29 mouse cellular contexts compared by ENCODE assay signal in the genomic region with DNA sequence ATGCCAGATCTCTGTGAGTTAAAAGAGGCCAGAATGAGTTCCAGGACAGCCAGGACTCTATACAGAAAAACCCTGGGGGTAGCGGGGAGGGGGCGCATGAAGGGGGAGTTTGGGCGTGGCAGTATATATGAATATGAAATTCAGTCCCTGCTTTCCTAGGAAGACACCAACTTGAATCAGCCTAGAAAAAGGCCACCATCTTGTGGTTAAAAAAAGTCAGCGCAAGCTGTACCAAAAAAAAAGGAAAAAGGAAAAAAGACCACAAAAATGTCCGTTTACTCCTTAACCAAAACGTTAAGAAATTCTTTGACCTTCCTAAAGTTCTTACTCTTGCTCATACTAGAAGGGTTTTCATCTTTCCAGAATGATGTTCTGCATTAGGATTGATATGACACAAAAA. TPM values are rescaled to one million over a fixed set of nuclear protein-coding genes. Genes with fewer than 3 reads are reported as not detected.
DNase-seq lines count a peak whose midpoint lies in the region; ATAC-seq and TF ChIP-seq lines count a peak whose summit lies in the region.
"Had no signal": no experiment of that assay in that cellular context is flagged by ENCODE, and none has a peak within 500 bp of the region (broad histone marks: within the 10 kb centered on the region; RNA-seq: fewer than 3 reads in every experiment).

No protein-coding gene starts in this region.

- no peak for ATAC-seq in intestine, postnatal 0 days
- ATAC-seq in intestine, embryonic 15.5 days, result no peak
- no peak for ATAC-seq in midbrain, postnatal 0 days (ENCODE audit: low FRiP score)
- ATAC-seq in midbrain, embryonic 16.5 days, result no peak
- ATAC-seq: CD4-positive, CD25-positive, alpha-beta regulatory T cell, adult 4 months; forebrain, embryonic 16.5 days had no signal

- no peaks in the 10 kb centered on the region for H3K36me3 ChIP-seq in intestine, postnatal 0 days (ENCODE audit: control insufficient read depth, insufficient read depth)
- no peaks in the 10 kb centered on the region for H3K36me3 ChIP-seq in intestine, embryonic 15.5 days
- H3K36me3 ChIP-seq in midbrain, postnatal 0 days (ENCODE audit: insufficient read depth, low read length), result no peaks in the 10 kb centered on the region
- no peaks in the 10 kb centered on the region for H3K36me3 ChIP-seq in midbrain, embryonic 16.5 days (ENCODE audit: control insufficient read depth, insufficient read depth, low read length)
- H3K36me3 ChIP-seq in thymus, adult 2 months (ENCODE audit: control insufficient read depth, insufficient read depth, low read length), result no peaks in the 10 kb centered on the region

- H3K9ac ChIP-seq in intestine, postnatal 0 days (ENCODE audit: low read depth, low read length), result no peak overlapping the region
- no peak overlapping the region for H3K9ac ChIP-seq in intestine, embryonic 15.5 days
- H3K9ac ChIP-seq in midbrain, postnatal 0 days (replicated peaks; ENCODE audit: low read length, poor library complexity, severe bottlenecking), result no peak overlapping the region
- no peak overlapping the region for H3K9ac ChIP-seq in midbrain, embryonic 16.5 days (ENCODE audit: low read depth, low read length)
- H3K9ac ChIP-seq: embryonic facial prominence, embryonic 12.5 days; heart, embryonic 13.5 days; kidney, embryonic 15.5 days; limb, embryonic 12.5 days; midbrain, embryonic 12.5 days had no signal

- no peaks in the 10 kb centered on the region for H3K4me1 ChIP-seq in intestine, postnatal 0 days (replicated peaks; ENCODE audit: control insufficient read depth, insufficient read depth, low read length)
- H3K4me1 ChIP-seq in intestine, embryonic 15.5 days (replicated peaks), result peaks cover 13% of the 10 kb centered on the region
- H3K4me1 ChIP-seq in midbrain, postnatal 0 days (ENCODE audit: insufficient read depth, low read length), result 0 out of 2 replicates have a peak, but pooled peaks cover 3% of the 10 kb centered on the region
- peaks cover 33% of the 10 kb centered on the region for H3K4me1 ChIP-seq in midbrain, embryonic 16.5 days (ENCODE audit: control insufficient read depth, insufficient read depth, low read length)
- H3K4me1 ChIP-seq in thymus, adult 2 months (replicated peaks; ENCODE audit: control insufficient read depth, insufficient read depth, low read length), result peaks cover 2% of the 10 kb centered on the region; the same call in 1 of the 2 replicates
- H3K4me1 ChIP-seq: limb, embryonic 12.5 days had no signal

- H3K27ac ChIP-seq in gastrocnemius, adult 2 months, result no peak overlapping the region
- no peak overlapping the region for H3K27ac ChIP-seq in intestine, postnatal 0 days (ENCODE audit: low read depth, low read length)
- H3K27ac ChIP-seq in intestine, embryonic 15.5 days, result no peak overlapping the region
- H3K27ac ChIP-seq in midbrain, postnatal 0 days (ENCODE audit: low read depth, low read length), result no peak overlapping the region
- H3K27ac ChIP-seq in midbrain, embryonic 16.5 days (ENCODE audit: low read length), result no peak overlapping the region
- no peak overlapping the region for H3K27ac ChIP-seq in thymus, adult 2 months (ENCODE audit: control insufficient read depth, insufficient read depth, low read length)
- H3K27ac ChIP-seq: embryonic facial prominence, embryonic 12.5 days; forebrain, embryonic 10.5 days; heart, embryonic 13.5 days; kidney, embryonic 15.5 days; limb, embryonic 12.5 days; midbrain, embryonic 12.5 days had no signal

- no peaks in the 10 kb centered on the region for H3K27me3 ChIP-seq in intestine, postnatal 0 days (replicated peaks; ENCODE audit: control insufficient read depth, insufficient read depth, low read length)
- no peaks in the 10 kb centered on the region for H3K27me3 ChIP-seq in intestine, embryonic 15.5 days (replicated peaks)
- no peaks in the 10 kb centered on the region for H3K27me3 ChIP-seq in midbrain, postnatal 0 days (ENCODE audit: insufficient read depth, low read length)
- no peaks in the 10 kb centered on the region for H3K27me3 ChIP-seq in midbrain, embryonic 16.5 days (ENCODE audit: control insufficient read depth, insufficient read depth, low read depth, low read length)
- H3K27me3 ChIP-seq in thymus, adult 2 months (ENCODE audit: control insufficient read depth, insufficient read depth, low read length), result no peaks in the 10 kb centered on the region
- H3K27me3 ChIP-seq: embryonic facial prominence, embryonic 12.5 days; heart, embryonic 13.5 days; kidney, embryonic 15.5 days; limb, embryonic 12.5 days; megakaryocyte, embryonic 14.5 days; midbrain, embryonic 12.5 days had no signal

- intact Hi-C loops in gastrocnemius, adult 2 months (cut with DNase I), result no loop called here

- no peak for DNase-seq in gastrocnemius, adult 2 months
- DNase-seq in gastrocnemius, postnatal 4 days (ENCODE audit: low spot score in 2 of 2), result no peak
- peak; percentile 21 for DNase-seq in midbrain, postnatal 0 days (ENCODE audit: low spot score)
- DNase-seq in cerebellum, postnatal 36 days, result no peak
- no peak for DNase-seq in thymus, adult 2 months
- DNase-seq: adrenal gland, postnatal 14 days; cerebellum, adult 11 months; cerebellum, adult 9-10 months; embryo, embryonic 11 days; gastrocnemius, postnatal 10 days; heart, adult 18-20 months; heart, postnatal 10 days; kidney, adult 18-20 months; kidney, postnatal 4 days; lung, postnatal 36 days; right cerebral cortex, postnatal 14 days; thymus, postnatal 14 days had no signal

- H3K4me2 ChIP-seq in intestine, postnatal 0 days (replicated peaks; ENCODE audit: low read depth), result no peak overlapping the region
- no peak overlapping the region for H3K4me2 ChIP-seq in intestine, embryonic 15.5 days (replicated peaks)
- H3K4me2 ChIP-seq in midbrain, postnatal 0 days (ENCODE audit: low read depth, low read length, poor library complexity, severe bottlenecking), result no peak overlapping the region
- H3K4me2 ChIP-seq in midbrain, embryonic 16.5 days (ENCODE audit: low read length), result no peak overlapping the region
- H3K4me2 ChIP-seq: embryonic facial prominence, embryonic 12.5 days; heart, embryonic 13.5 days; kidney, embryonic 15.5 days; limb, embryonic 12.5 days; midbrain, embryonic 12.5 days had no signal

- 80% methylated on average over 6 of the region's 6 CpGs for WGBS in intestine, postnatal 0 days
- 79% methylated on average over 6 of the region's 6 CpGs for WGBS in intestine, embryonic 15.5 days
- 83% methylated on average over 6 of the region's 6 CpGs for WGBS in midbrain, postnatal 0 days
- 91% methylated on average over 6 of the region's 6 CpGs for WGBS in midbrain, embryonic 16.5 days
- WGBS in thymus, adult 2 months, result 68% methylated on average over 6 of the region's 6 CpGs

- TF ChIP-seq CTCF in gastrocnemius, adult 2 months (IDR thresholded peaks at IDR 0.05), result peak; percentile 28; the same call in 1 of the 2 replicates
- peak; percentile 31 for TF ChIP-seq CTCF in intestine, postnatal 0 days (IDR thresholded peaks at IDR 0.05; ENCODE audit: low read depth)
- TF ChIP-seq CTCF in midbrain, postnatal 0 days (IDR thresholded peaks at IDR 0.05), result peak; percentile 54
- TF ChIP-seq CTCF in thymus, adult 2 months (IDR thresholded peaks at IDR 0.05; ENCODE audit: borderline replicate concordance, control insufficient read depth, extremely low read depth, insufficient read depth, low read length, poor library complexity), result no peak

- no peak for TF ChIP-seq POLR2A in thymus, adult 2 months (IDR thresholded peaks at IDR 0.05; ENCODE audit: control insufficient read depth, extremely low read depth, insufficient read depth, low read length, poor library complexity)

- H3K4me3 ChIP-seq in gastrocnemius, adult 2 months, result no peak overlapping the region
- H3K4me3 ChIP-seq in intestine, postnatal 0 days (ENCODE audit: low read depth, low read length), result no peak overlapping the region
- H3K4me3 ChIP-seq in intestine, embryonic 15.5 days (replicated peaks), result no peak overlapping the region
- H3K4me3 ChIP-seq in midbrain, postnatal 0 days (ENCODE audit: low read depth, low read length), result no peak overlapping the region
- H3K4me3 ChIP-seq in midbrain, embryonic 16.5 days (ENCODE audit: low read depth, low read length), result no peak overlapping the region
- no peak overlapping the region for H3K4me3 ChIP-seq in thymus, adult 2 months (ENCODE audit: control insufficient read depth, insufficient read depth, low read length)
- H3K4me3 ChIP-seq: embryonic facial prominence, embryonic 12.5 days; forebrain, embryonic 10.5 days; heart, embryonic 13.5 days; kidney, embryonic 15.5 days; limb, embryonic 12.5 days; megakaryocyte, embryonic 14.5 days; midbrain, embryonic 12.5 days had no signal

- H3K9me3 ChIP-seq in intestine, postnatal 0 days (ENCODE audit: control insufficient read depth), result no peaks in the 10 kb centered on the region
- H3K9me3 ChIP-seq in intestine, embryonic 15.5 days, result no peaks in the 10 kb centered on the region
- H3K9me3 ChIP-seq in midbrain, postnatal 0 days (ENCODE audit: low read length), result no peaks in the 10 kb centered on the region
- no peaks in the 10 kb centered on the region for H3K9me3 ChIP-seq in midbrain, embryonic 16.5 days (replicated peaks; ENCODE audit: control insufficient read depth, low read length, poor library complexity, severe bottlenecking)
- H3K9me3 ChIP-seq: embryonic facial prominence, embryonic 12.5 days; forebrain, embryonic 10.5 days; heart, embryonic 13.5 days; kidney, embryonic 15.5 days; limb, embryonic 12.5 days; megakaryocyte, embryonic 14.5 days; midbrain, embryonic 12.5 days had no signal

RNA-seq across cellular contexts. Expression of a gene that starts 16.4 kb away (rescaled TPM):
- total RNA-seq in gastrocnemius, adult 2 months (2021), result 10 to 100 TPM; 28.3 to 29.0 TPM
- 10 to 100 TPM; 65.2 to 72.5 TPM for total RNA-seq in gastrocnemius, postnatal 4 days (2021)
- 19.8 and 21.6 TPM in 2 replicates for polyA plus RNA-seq in intestine, postnatal 0 days (2015; fragmentation: Nextera tagmentation; extraction: Ambion mirVana)
- 71.7 and 72.4 TPM in 2 replicates for polyA plus RNA-seq in intestine, embryonic 15.5 days (2015; fragmentation: Nextera tagmentation; extraction: Ambion mirVana)
- 67.8 and 71.0 TPM in 2 replicates for total RNA-seq in midbrain, postnatal 0 days (2014; rRNA removed)
- 55.3 and 63.3 TPM in 2 replicates for polyA plus RNA-seq in midbrain, postnatal 0 days (2015; fragmentation: Nextera tagmentation; extraction: Ambion mirVana)
- 90.7 and 104 TPM in 2 replicates for polyA plus RNA-seq in midbrain, embryonic 16.5 days (2015; fragmentation: Nextera tagmentation; extraction: Ambion mirVana)
- 110 and 113 TPM in 2 replicates for polyA plus RNA-seq in thymus, adult 2 months (2012; rRNA removed)

RNA-seq across cellular contexts. Expression of a gene that starts 32.1 kb away (rescaled TPM):
- total RNA-seq in gastrocnemius, adult 2 months (2021), result 1 to 10 TPM; 1.9 to 2.8 TPM
- 10 to 100 TPM; 15.0 to 17.5 TPM for total RNA-seq in gastrocnemius, postnatal 4 days (2021)
- polyA plus RNA-seq in intestine, postnatal 0 days (2015; fragmentation: Nextera tagmentation; extraction: Ambion mirVana), result 66.6 and 68.4 TPM in 2 replicates
- polyA plus RNA-seq in intestine, embryonic 15.5 days (2015; fragmentation: Nextera tagmentation; extraction: Ambion mirVana), result 79.2 and 90.8 TPM in 2 replicates
- total RNA-seq in midbrain, postnatal 0 days (2014; rRNA removed), result 55.7 and 62.3 TPM in 2 replicates
- polyA plus RNA-seq in midbrain, postnatal 0 days (2015; fragmentation: Nextera tagmentation; extraction: Ambion mirVana), result 44.7 and 46.9 TPM in 2 replicates
- 40.6 and 43.7 TPM in 2 replicates for polyA plus RNA-seq in midbrain, embryonic 16.5 days (2015; fragmentation: Nextera tagmentation; extraction: Ambion mirVana)
- polyA plus RNA-seq in thymus, adult 2 months (2012; rRNA removed), result 272 and 315 TPM in 2 replicates

RNA-seq across cellular contexts. Expression of a gene that starts 46.6 kb away (rescaled TPM):
- 10 to 100 TPM; 20.6 to 21.2 TPM for total RNA-seq in gastrocnemius, adult 2 months (2021)
- total RNA-seq in gastrocnemius, postnatal 4 days (2021), result 10 to 100 TPM; 23.9 to 25.9 TPM
- 5.0 and 5.2 TPM in 2 replicates for polyA plus RNA-seq in intestine, postnatal 0 days (2015; fragmentation: Nextera tagmentation; extraction: Ambion mirVana)
- polyA plus RNA-seq in intestine, embryonic 15.5 days (2015; fragmentation: Nextera tagmentation; extraction: Ambion mirVana), result 13.8 and 16.5 TPM in 2 replicates
- 33.7 and 36.4 TPM in 2 replicates for total RNA-seq in midbrain, postnatal 0 days (2014; rRNA removed)
- 21.4 TPM in 2 replicates for polyA plus RNA-seq in midbrain, postnatal 0 days (2015; fragmentation: Nextera tagmentation; extraction: Ambion mirVana)
- 18.7 and 21.3 TPM in 2 replicates for polyA plus RNA-seq in midbrain, embryonic 16.5 days (2015; fragmentation: Nextera tagmentation; extraction: Ambion mirVana)
- polyA plus RNA-seq in thymus, adult 2 months (2012; rRNA removed), result 11.0 and 14.8 TPM in 2 replicates

RNA-seq across cellular contexts. Expression of a gene that starts 59.2 kb away (rescaled TPM):
- total RNA-seq in gastrocnemius, adult 2 months (2021), result 1 to 10 TPM; 3.4 to 3.8 TPM
- total RNA-seq in gastrocnemius, postnatal 4 days (2021), result 10 to 100 TPM in 1 of 2 experiments, 1 to 10 TPM in 1; 8.3 to 10.6 TPM
- 7.2 and 8.7 TPM in 2 replicates for polyA plus RNA-seq in intestine, postnatal 0 days (2015; fragmentation: Nextera tagmentation; extraction: Ambion mirVana)
- 21.8 and 24.0 TPM in 2 replicates for polyA plus RNA-seq in intestine, embryonic 15.5 days (2015; fragmentation: Nextera tagmentation; extraction: Ambion mirVana)
- 37.2 and 43.8 TPM in 2 replicates for total RNA-seq in midbrain, postnatal 0 days (2014; rRNA removed)
- 37.1 and 39.6 TPM in 2 replicates for polyA plus RNA-seq in midbrain, postnatal 0 days (2015; fragmentation: Nextera tagmentation; extraction: Ambion mirVana)
- 38.3 and 41.9 TPM in 2 replicates for polyA plus RNA-seq in midbrain, embryonic 16.5 days (2015; fragmentation: Nextera tagmentation; extraction: Ambion mirVana)
- 27.2 and 31.2 TPM in 2 replicates for polyA plus RNA-seq in thymus, adult 2 months (2012; rRNA removed)
